Mouse (Mus musculus): ENCODE data around the gene Fam83f. TPM values are rescaled to one million over a fixed set of nuclear protein-coding genes. Genes with fewer than 3 reads are reported as not detected.
A peak's percentile ranks its signal among the peaks of the same experiment; 100 is the strongest.

The Fam83f gene
- polyA plus RNA-seq (2012; rRNA removed) = 1.1 and 1.3 TPM in 2 replicates

GRCm38 (mm10) chr15:80671295-80672252 is at the start of gene Fam83f:
Fam83f (plus strand) TSS chr15:80671847.
- DNase-seq (ENCODE audit: low read depth in 1 of 2, low spot score in 2 of 2) = peak; percentile 42 to 53
- 0 out of 2 replicates have a peak, but pooled peaks cover 5% of the 10 kb centered on the region for H3K27me3 ChIP-seq (ENCODE audit: control insufficient read depth, insufficient read depth, low read length)
- WGBS = 25% methylated on average over 85 of the region's 85 CpGs
- peaks cover 16% of the 10 kb centered on the region for H3K4me1 ChIP-seq (ENCODE audit: control insufficient read depth, insufficient read depth, insufficient read length)
- peak within 1 kb of the TSS; percentile 26; the same call in 1 of the 2 replicates for H3K4me3 ChIP-seq (ENCODE audit: extremely low read depth, insufficient read depth, insufficient read length)
- no peaks in the 10 kb centered on the region for H3K36me3 ChIP-seq (ENCODE audit: control insufficient read depth, insufficient read depth, low read length)
- no peak within 1 kb of the TSS for H3K27ac ChIP-seq (ENCODE audit: insufficient read depth, low read length)
- TF ChIP-seq POLR2A (IDR thresholded peaks at IDR 0.05; ENCODE audit: low read depth, low read length) = no peak
- no peak for TF ChIP-seq CTCF (IDR thresholded peaks at IDR 0.05; ENCODE audit: extremely low read depth, insufficient read depth, insufficient read length, insufficient replicate concordance)

- Histone ChIP-seq H3K27me3 (ENCODE audit: control insufficient read depth, insufficient read depth, low read length) (no peaks in the 10 kb centered on the region), H3K27ac (ENCODE audit: insufficient read depth, low read length) (peak overlapping the region; percentile 85), H3K36me3 (ENCODE audit: control insufficient read depth, insufficient read depth, low read length) (peaks cover 12% of the 10 kb centered on the region), H3K4me1 (ENCODE audit: control insufficient read depth, insufficient read depth, insufficient read length) (peaks cover 30% of the 10 kb centered on the region; the same call in 1 of the 2 replicates), H3K4me3 (ENCODE audit: extremely low read depth, insufficient read depth, insufficient read length) (peak overlapping the region; percentile 64)
- DNase-seq (ENCODE audit: low read depth in 1 of 2, low spot score in 2 of 2) = peak in 1 of 2 experiments; percentile 62
- no peak for TF ChIP-seq CTCF (IDR thresholded peaks at IDR 0.05; ENCODE audit: extremely low read depth, insufficient read depth, insufficient read length, insufficient replicate concordance)
- TF ChIP-seq POLR2A (IDR thresholded peaks at IDR 0.05; ENCODE audit: low read depth, low read length) = no peak; the same call in 1 of the 2 replicates
- 46% methylated on average over 8 of the region's 8 CpGs for WGBS
Observed at GRCm38 (mm10) chr15:80623171-80623837, 48.3 kb upstream of the Fam83f start.

GRCm38 (mm10) chr15:80626472-80626871 is 45.2 kb upstream of the Fam83f start:
- TF ChIP-seq POLR2A (IDR thresholded peaks at IDR 0.05; ENCODE audit: low read depth, low read length) (no peak), CTCF (IDR thresholded peaks at IDR 0.05; ENCODE audit: extremely low read depth, insufficient read depth, insufficient read length, insufficient replicate concordance) (no peak)
- no peak overlapping the region for H3K27ac ChIP-seq (ENCODE audit: insufficient read depth, low read length)
- peaks cover 13% of the 10 kb centered on the region for H3K36me3 ChIP-seq (ENCODE audit: control insufficient read depth, insufficient read depth, low read length)
- DNase-seq (ENCODE audit: low read depth in 1 of 2, low spot score in 2 of 2) = no peak
- H3K27me3 ChIP-seq (ENCODE audit: control insufficient read depth, insufficient read depth, low read length) = no peaks in the 10 kb centered on the region
- peaks cover 30% of the 10 kb centered on the region; the same call in 1 of the 2 replicates for H3K4me1 ChIP-seq (ENCODE audit: control insufficient read depth, insufficient read depth, insufficient read length)
- no peak overlapping the region for H3K4me3 ChIP-seq (ENCODE audit: extremely low read depth, insufficient read depth, insufficient read length)
- 43% methylated on average over 6 of the region's 6 CpGs for WGBS

GRCm38 (mm10) chr15:80630147-80630546 is 41.5 kb upstream of the Fam83f start:
- WGBS = 19% methylated on average over 7 of the region's 7 CpGs
- no peak for TF ChIP-seq POLR2A (IDR thresholded peaks at IDR 0.05; ENCODE audit: low read depth, low read length)
- Histone ChIP-seq H3K4me1 (ENCODE audit: control insufficient read depth, insufficient read depth, insufficient read length) (peaks cover 33% of the 10 kb centered on the region; the same call in 1 of the 2 replicates), H3K27ac (ENCODE audit: insufficient read depth, low read length) (peak overlapping the region; percentile 59; the same call in 1 of the 2 replicates), H3K36me3 (ENCODE audit: control insufficient read depth, insufficient read depth, low read length) (peaks cover 15% of the 10 kb centered on the region), H3K27me3 (ENCODE audit: control insufficient read depth, insufficient read depth, low read length) (no peaks in the 10 kb centered on the region), H3K4me3 (ENCODE audit: extremely low read depth, insufficient read depth, insufficient read length) (no peak overlapping the region)
- no peak for DNase-seq (ENCODE audit: low read depth in 1 of 2, low spot score in 2 of 2)

- H3K4me3 ChIP-seq (ENCODE audit: extremely low read depth, insufficient read depth, insufficient read length) = no peak overlapping the region
- H3K36me3 ChIP-seq (ENCODE audit: control insufficient read depth, insufficient read depth, low read length) = peaks cover 12% of the 10 kb centered on the region
- peaks cover 36% of the 10 kb centered on the region; the same call in 1 of the 2 replicates for H3K4me1 ChIP-seq (ENCODE audit: control insufficient read depth, insufficient read depth, insufficient read length)
- 68% methylated on average over 14 of the region's 14 CpGs for WGBS
- no peak for DNase-seq (ENCODE audit: low read depth in 1 of 2, low spot score in 2 of 2)
- peak overlapping the region; percentile 59 for H3K27ac ChIP-seq (ENCODE audit: insufficient read depth, low read length)
- TF ChIP-seq POLR2A (IDR thresholded peaks at IDR 0.05; ENCODE audit: low read depth, low read length) (no peak), CTCF (IDR thresholded peaks at IDR 0.05; ENCODE audit: extremely low read depth, insufficient read depth, insufficient read length, insufficient replicate concordance) (no peak)
- H3K27me3 ChIP-seq (ENCODE audit: control insufficient read depth, insufficient read depth, low read length) = no peaks in the 10 kb centered on the region
Observed at GRCm38 (mm10) chr15:80630711-80631110, 40.9 kb upstream of the Fam83f start.

- DNase-seq (ENCODE audit: low read depth in 1 of 2, low spot score in 2 of 2) = no peak
- H3K27ac ChIP-seq (ENCODE audit: insufficient read depth, low read length) = no peak overlapping the region
- 62% methylated on average over 2 of the region's 2 CpGs for WGBS
- peaks cover 38% of the 10 kb centered on the region; the same call in 1 of the 2 replicates for H3K4me1 ChIP-seq (ENCODE audit: control insufficient read depth, insufficient read depth, insufficient read length)
- no peaks in the 10 kb centered on the region for H3K27me3 ChIP-seq (ENCODE audit: control insufficient read depth, insufficient read depth, low read length)
- H3K4me3 ChIP-seq (ENCODE audit: extremely low read depth, insufficient read depth, insufficient read length) = no peak overlapping the region
- peaks cover 13% of the 10 kb centered on the region for H3K36me3 ChIP-seq (ENCODE audit: control insufficient read depth, insufficient read depth, low read length)
- no peak for TF ChIP-seq POLR2A (IDR thresholded peaks at IDR 0.05; ENCODE audit: low read depth, low read length)
- TF ChIP-seq CTCF (IDR thresholded peaks at IDR 0.05; ENCODE audit: extremely low read depth, insufficient read depth, insufficient read length, insufficient replicate concordance) = no peak
Observed at GRCm38 (mm10) chr15:80631311-80631710, 40.3 kb upstream of the Fam83f start.
